Mouse (Mus musculus): ENCODE measurements around the gene Kif19a.

Kif19a gene

GRCm38 (mm10) chr11:114797176-114797575 lies 32.0 kb downstream of the Kif19a start:
- in situ Hi-C loops (cut with MboI; ENCODE audit: low pct_unique_long_range_greater_than_20kb in 1 of 2, low sequenced_read_pairs in 2 of 2, unreplicated experiment in 1 of 2): no loop called here

DNA sequence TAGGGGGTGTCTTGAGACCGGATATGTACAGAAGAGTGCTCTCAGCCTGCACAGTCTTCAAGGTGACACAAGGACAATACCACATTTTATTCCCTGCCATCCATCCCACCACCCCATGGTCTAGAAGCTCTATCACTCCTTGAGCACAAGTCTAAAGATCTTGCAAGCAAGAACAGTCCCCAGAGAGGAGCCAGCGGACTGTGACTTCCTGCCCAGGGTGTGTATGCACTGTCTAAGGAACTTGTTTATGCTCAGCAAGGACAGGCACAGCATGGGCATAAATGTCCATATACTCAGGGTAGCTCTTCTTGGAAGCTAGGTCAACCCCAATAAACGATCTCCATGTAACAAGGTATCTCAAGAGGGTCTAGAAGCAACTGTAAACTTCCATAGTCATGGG lies 32.8 kb downstream of the Kif19a start:
- in situ Hi-C loops (cut with MboI; ENCODE audit: low pct_unique_long_range_greater_than_20kb in 1 of 2, low sequenced_read_pairs in 2 of 2, unreplicated experiment in 1 of 2): no loop called here

GRCm38 (mm10) chr11:114798624-114799023 lies 33.4 kb downstream of the Kif19a start, which contains the start of gene Gpr142:
Gene Gpr142 (plus strand): TSS chr11:114798924.
- in situ Hi-C loops (cut with MboI; ENCODE audit: low pct_unique_long_range_greater_than_20kb in 1 of 2, low sequenced_read_pairs in 2 of 2, unreplicated experiment in 1 of 2): no loop called here

- in situ Hi-C loops (cut with MboI; ENCODE audit: low pct_unique_long_range_greater_than_20kb in 1 of 2, low sequenced_read_pairs in 2 of 2, unreplicated experiment in 1 of 2): loop anchor here in 1 of 2 experiments (25.0 kb wide), 1 partner anchor 260 kb away; the partner anchor contains the start of gene Cd300e
These were observed 36.7 kb downstream of the Kif19a start for GRCm38 (mm10) chr11:114801906-114802305.

- in situ Hi-C loops (cut with MboI; ENCODE audit: low pct_unique_long_range_greater_than_20kb in 1 of 2, low sequenced_read_pairs in 2 of 2, unreplicated experiment in 1 of 2): loop anchor here in 1 of 2 experiments (25.0 kb wide), 1 partner anchor 260 kb away; the partner anchor contains the start of gene Cd300e
These were observed 37.5 kb downstream of the Kif19a start for GRCm38 (mm10) chr11:114802540-114803267.

GRCm38 (mm10) chr11:114803990-114804389 lies 38.8 kb downstream of the Kif19a start:
- in situ Hi-C loops (cut with MboI; ENCODE audit: low pct_unique_long_range_greater_than_20kb in 1 of 2, low sequenced_read_pairs in 2 of 2, unreplicated experiment in 1 of 2): loop anchor here in 1 of 2 experiments (25.0 kb wide), 1 partner anchor 258 kb away; the partner anchor contains the start of gene Cd300e

DNA sequence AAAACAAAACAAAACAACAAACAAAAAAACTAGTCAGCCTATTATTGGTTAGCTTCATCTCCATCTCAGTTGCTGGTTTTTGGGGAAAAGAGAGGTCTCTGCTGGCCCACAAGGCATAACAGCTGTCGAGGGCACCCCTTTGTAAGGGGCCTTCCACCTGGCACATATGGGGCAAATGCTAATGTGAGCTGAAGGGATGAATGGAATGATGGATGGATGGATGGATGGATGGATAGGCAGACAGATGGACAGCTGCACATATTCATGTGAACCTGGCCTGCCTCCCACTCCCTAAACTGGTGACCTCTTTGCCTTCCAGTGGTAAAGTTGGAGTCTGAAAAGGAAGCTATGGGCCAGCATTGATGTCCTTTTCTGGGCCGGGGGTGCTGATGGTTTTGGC lies 41.8 kb downstream of the Kif19a start:
- in situ Hi-C loops (cut with MboI; ENCODE audit: low pct_unique_long_range_greater_than_20kb in 1 of 2, low sequenced_read_pairs in 2 of 2, unreplicated experiment in 1 of 2): loop anchor here in 1 of 2 experiments (25.0 kb wide), 1 partner anchor 255 kb away; the partner anchor contains the start of gene Cd300e

DNA sequence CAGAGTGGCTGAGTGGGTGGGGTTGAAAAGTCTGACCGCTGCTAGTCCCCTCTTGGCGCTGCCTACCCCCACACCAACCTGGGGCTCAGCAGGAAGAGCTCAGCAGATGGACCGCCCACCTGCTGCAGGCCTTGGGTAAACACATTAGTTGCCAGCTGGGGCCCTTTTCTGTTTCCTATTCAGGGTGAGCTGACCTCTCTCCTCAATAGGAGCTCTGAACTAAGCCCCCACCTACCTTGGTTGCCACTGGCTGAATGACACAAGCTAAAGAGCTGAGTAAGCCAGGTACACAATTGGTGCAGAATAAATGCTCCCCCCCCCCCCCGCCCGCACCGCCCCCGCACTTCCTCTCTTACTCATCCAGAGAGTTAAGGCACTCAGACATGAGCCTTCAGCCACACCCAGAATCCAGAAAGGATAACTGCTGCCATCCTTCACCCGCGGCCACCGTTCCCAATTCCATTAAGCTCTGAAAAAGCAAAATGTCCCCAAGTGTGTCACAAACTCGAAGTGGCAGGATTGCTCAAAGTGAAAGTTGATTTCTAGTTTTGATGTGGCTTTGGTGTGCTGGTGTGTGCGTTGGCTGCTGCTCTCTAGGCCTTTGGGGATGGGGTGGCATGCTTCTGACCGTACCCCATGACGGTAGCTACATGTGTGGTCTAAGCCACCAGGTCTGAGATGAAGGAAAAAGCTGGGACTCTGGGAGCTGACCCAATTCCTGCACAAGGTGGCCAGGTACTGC lies 42.7 kb downstream of the Kif19a start:
- in situ Hi-C loops (cut with MboI; ENCODE audit: low pct_unique_long_range_greater_than_20kb in 1 of 2, low sequenced_read_pairs in 2 of 2, unreplicated experiment in 1 of 2): loop anchor here in 1 of 2 experiments (25.0 kb wide), 1 partner anchor 254 kb away; the partner anchor contains the start of gene Cd300e

- in situ Hi-C loops (cut with MboI; ENCODE audit: low pct_unique_long_range_greater_than_20kb in 1 of 2, low sequenced_read_pairs in 2 of 2, unreplicated experiment in 1 of 2): loop anchor here in 1 of 2 experiments (25.0 kb wide), 1 partner anchor 253 kb away; the partner anchor contains the start of gene Cd300e
These were observed 44.2 kb downstream of the Kif19a start for GRCm38 (mm10) chr11:114809371-114809770.

DNA sequence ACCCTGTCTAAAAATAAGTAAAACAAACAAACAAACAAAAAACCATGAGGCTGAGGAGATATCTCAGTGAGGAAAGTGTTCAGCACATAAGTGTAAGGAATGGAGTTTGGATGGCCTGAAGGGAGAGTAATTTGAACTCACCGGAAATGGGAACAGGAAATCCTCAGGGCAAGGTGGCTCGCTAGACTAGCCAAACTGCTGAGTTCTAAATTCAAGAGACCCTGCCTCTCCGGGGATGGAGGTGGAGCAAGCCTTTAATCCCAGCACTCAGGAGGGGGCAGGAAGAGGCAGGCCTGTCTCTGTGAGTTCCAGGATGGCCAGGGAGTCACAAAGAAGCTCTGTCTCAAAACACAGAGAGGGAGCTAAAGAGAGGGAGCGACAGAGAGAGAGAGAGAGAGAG lies 45.2 kb downstream of the Kif19a start:
- in situ Hi-C loops (cut with MboI; ENCODE audit: low pct_unique_long_range_greater_than_20kb in 1 of 2, low sequenced_read_pairs in 2 of 2, unreplicated experiment in 1 of 2): loop anchor here (10.0 to 25.0 kb wide), 2 partner anchors 94 to 252 kb away; partner anchors contain the start of gene Cd300e (in 1 of the 2)

- in situ Hi-C loops (cut with MboI; ENCODE audit: low pct_unique_long_range_greater_than_20kb in 1 of 2, low sequenced_read_pairs in 2 of 2, unreplicated experiment in 1 of 2): loop anchor here (10.0 to 25.0 kb wide), 2 partner anchors 92 to 250 kb away; partner anchors contain the start of gene Cd300e (in 1 of the 2)
These were observed 47.6 kb downstream of the Kif19a start for GRCm38 (mm10) chr11:114812731-114813240.

DNA sequence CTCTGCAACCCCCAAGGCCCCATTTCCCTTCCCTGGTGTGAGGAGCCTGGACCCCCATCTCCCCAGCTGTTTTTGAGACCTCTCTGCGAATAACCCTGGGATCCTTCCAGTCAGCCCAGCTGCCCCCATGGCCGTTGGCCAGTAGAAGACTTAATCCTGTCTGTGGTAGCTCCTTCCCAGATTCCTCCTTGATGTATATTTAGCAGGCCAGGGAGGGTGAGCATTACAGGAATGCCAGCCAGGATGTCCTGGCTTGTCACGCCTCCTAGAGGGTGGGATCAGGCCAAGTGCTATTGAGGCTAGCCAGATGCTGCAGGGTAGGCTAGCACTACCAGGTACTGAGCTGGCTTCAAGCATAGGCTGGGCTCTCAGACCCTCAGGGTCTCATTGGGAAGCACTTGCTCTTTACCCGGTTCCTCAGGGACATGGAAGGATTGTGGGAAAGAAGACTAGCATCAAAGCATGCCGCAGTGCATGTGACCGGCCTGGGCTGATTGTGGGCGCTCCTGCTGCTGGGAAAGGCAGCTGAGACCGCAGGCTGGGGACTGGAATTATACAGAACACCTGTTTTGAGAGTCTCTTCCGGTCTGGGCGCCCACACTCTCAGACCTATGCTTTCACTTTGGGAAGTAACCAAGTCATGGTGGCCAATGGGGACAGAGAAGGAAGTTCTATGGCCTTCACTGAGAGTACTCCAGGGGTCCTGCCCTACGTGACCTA lies 49.8 kb downstream of the Kif19a start:
- in situ Hi-C loops (cut with MboI; ENCODE audit: low pct_unique_long_range_greater_than_20kb in 1 of 2, low sequenced_read_pairs in 2 of 2, unreplicated experiment in 1 of 2): loop anchor here (5.0 to 25.0 kb wide), 4 partner anchors 42 to 247 kb away; partner anchors contain the start of gene Cd300e (in 1 of the 2)

GRCm38 (mm10) chr11:114816934-114817333 lies 51.7 kb downstream of the Kif19a start:
- in situ Hi-C loops (cut with MboI; ENCODE audit: low pct_unique_long_range_greater_than_20kb in 1 of 2, low sequenced_read_pairs in 2 of 2, unreplicated experiment in 1 of 2): loop anchor here (5.0 to 25.0 kb wide), 4 partner anchors 40 to 245 kb away; partner anchors contain the start of gene Cd300e (in 1 of the 2)

DNA sequence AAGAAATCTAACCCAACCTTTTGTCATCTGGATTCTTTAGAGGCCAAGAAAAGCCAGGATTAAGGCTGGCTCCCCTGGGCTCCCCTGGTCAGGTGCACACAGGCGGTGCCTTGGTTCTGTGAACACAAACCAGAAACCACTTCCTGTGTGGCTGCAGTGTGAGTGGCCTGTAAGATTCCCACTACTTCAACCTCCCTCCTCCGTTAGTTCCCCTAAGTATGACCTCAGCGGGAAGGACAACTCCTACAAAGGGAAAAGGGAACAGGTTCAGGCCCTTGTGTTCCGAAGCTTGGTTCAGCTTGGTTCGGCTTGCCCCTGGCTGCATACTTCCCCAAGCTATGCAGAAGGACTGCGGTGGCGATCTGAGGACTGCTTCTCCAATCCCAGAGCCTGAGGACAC lies 53.0 kb downstream of the Kif19a start:
- in situ Hi-C loops (cut with MboI; ENCODE audit: low pct_unique_long_range_greater_than_20kb in 1 of 2, low sequenced_read_pairs in 2 of 2, unreplicated experiment in 1 of 2): loop anchor here (5.0 to 25.0 kb wide), 4 partner anchors 39 to 244 kb away; partner anchors contain the start of gene Cd300e (in 1 of the 2)

DNA sequence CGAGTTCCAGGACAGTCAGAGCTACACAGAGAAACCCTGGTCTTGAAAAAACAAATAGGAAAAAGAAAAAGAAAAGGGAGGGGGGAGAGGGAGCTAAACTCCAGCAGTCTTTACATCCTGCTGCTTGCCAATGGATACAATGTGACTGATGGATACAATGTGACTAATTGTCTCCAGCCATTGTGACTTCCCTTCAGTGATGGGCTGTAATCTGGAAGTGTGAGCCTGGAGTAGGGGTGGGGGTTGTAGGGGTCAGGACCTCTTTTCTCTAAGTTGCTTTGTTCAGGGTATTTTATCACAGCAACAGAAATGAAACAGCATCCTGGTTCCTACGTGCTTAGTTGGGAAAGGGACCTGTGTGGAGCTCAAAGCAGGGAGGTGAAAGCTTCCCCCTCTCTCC lies 53.9 kb downstream of the Kif19a start:
- in situ Hi-C loops (cut with MboI; ENCODE audit: low pct_unique_long_range_greater_than_20kb in 1 of 2, low sequenced_read_pairs in 2 of 2, unreplicated experiment in 1 of 2): loop anchor here (5.0 to 25.0 kb wide), 4 partner anchors 38 to 243 kb away; partner anchors contain the start of gene Cd300e (in 1 of the 2)

DNA sequence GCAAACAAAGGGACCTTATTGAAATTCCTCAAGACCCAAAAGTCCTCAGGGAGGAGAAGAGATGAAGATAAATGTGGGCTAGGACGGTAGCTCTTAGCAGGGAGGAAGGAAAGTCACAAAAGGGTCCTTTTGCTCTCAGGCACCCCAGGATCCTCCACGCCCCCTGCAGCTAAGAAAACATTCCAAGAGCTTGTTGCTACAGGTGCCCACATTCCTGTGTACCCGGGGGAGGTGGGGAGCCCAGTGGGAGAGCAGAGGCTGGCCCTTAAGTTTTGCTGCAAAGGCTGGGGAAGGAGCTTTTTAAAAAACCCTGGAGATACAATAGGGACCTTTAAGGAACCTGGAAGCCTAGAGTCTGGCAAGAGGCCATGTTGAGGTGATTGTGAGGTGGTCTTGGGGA lies 55.3 kb downstream of the Kif19a start:
- in situ Hi-C loops (cut with MboI; ENCODE audit: low pct_unique_long_range_greater_than_20kb in 1 of 2, low sequenced_read_pairs in 2 of 2, unreplicated experiment in 1 of 2): loop anchor here in 1 of 2 experiments (25.0 kb wide), 1 partner anchor 242 kb away; the partner anchor contains the start of gene Cd300e

GRCm38 (mm10) chr11:114821325-114821724 lies 56.1 kb downstream of the Kif19a start:
- in situ Hi-C loops (cut with MboI; ENCODE audit: low pct_unique_long_range_greater_than_20kb in 1 of 2, low sequenced_read_pairs in 2 of 2, unreplicated experiment in 1 of 2): loop anchor here in 1 of 2 experiments (25.0 kb wide), 1 partner anchor 241 kb away; the partner anchor contains the start of gene Cd300e
